Mouse (Mus musculus) lung, adult 18-20 months (tissue): ENCODE data around the gene Zc3h7a.
"Not testable (repeated sequence)": the region's sequence is repeated elsewhere in the genome, so short reads cannot be mapped to it uniquely, and the experiment has no call there.

Experiments
- DNase-seq, 2 experiments: peaks; one replicate each; pipeline ENCODE4 v3.0.0; 2022; ENCODE audit warnings: mixed read lengths in 2 of 2

Gene Zc3h7a

DNA sequence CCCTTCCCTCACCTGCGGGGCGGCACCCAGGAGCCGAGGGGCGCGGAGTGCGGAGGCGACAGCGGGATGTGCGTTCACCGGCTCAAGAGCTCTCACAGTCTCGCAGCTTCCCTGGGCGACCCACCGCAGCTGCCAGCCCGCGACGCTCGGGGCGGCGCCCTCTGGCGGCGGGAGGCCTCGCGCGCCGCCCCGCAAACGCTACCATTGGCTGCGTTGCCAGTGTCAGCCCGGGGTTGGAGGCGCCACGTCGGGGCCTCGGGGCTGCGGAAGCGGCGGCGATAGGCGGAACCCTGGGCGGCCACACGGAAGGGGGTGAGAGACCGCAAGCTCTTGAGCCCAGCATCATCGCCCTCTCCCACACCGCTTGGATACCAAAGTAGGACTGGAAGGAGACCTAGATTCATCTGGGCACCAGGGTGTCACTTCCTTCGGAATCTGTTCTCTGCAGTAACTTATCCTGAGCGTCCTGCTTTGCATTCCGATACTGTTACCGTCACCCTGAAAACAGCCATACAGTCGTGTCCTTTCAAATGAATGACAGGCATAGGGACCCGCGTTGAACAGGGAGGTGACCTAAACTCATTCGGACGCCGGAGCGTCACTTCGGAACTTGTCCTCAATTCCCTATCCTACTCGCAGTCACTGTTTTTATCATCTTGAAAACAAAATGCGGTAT lies at the start of gene Zc3h7a:
TSS of gene Zc3h7a (minus strand) at position 186 of the 676 bp plus-strand sequence.
- peak; percentile 91 to 94 for DNase-seq

DNA sequence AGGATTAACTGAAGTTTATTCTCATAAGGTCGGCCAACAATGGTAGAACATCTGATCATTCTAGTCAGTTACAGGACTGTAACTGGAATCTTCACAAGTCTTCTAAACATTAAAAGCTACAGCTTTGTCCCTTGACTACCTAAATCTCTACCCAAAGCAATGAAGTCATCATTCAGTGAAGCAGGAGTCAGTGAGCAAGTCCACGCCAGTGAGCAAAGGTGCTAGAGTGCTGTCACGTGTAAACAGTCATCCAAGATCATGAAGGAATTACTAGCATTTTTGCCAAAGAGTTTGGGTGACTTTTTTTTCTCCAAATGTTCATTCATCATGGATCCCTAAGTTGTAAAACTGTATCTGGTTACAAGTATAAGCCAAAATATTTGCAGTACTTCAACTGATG lies 41.6 kb upstream of the Zc3h7a start:
- DNase-seq = no peak

DNA sequence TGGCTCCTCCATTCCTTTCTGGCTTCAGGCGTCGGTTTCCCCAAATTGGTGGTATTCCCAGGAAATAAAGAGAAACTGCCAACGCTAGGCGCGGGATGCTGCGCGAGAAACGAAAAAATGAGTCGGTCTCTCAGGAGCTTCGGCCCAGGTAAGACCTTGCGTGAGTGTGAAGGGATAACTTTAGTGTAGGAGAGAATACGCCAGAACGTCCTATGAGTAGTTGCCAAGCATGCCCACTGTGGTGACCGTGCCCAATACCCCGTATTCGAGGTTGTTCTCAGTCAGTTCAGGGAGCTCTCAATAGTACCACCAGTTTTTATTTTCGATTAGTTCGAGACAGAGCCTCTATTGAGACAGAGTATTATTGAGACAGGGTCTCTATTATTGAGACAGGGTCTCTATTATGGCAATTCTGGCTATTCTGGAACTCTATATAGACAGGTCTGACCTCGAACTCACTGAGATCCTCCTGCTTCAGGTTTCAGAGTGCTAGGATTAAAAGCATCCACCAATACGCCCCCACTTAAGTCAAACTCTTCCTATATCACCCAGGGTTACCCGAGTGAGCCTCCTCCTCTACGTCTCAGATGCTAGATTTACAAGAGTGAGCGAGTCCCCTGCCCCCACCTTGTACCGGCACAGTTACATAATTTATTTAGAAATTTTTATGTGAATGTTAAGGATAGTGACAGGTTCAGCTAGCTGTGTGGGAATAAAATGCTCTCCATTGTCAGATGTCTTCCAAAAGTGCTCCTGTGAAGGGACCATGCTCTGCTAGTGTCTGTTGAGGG lies 27.6 kb upstream of the Zc3h7a start:
- no peak for DNase-seq

DNA sequence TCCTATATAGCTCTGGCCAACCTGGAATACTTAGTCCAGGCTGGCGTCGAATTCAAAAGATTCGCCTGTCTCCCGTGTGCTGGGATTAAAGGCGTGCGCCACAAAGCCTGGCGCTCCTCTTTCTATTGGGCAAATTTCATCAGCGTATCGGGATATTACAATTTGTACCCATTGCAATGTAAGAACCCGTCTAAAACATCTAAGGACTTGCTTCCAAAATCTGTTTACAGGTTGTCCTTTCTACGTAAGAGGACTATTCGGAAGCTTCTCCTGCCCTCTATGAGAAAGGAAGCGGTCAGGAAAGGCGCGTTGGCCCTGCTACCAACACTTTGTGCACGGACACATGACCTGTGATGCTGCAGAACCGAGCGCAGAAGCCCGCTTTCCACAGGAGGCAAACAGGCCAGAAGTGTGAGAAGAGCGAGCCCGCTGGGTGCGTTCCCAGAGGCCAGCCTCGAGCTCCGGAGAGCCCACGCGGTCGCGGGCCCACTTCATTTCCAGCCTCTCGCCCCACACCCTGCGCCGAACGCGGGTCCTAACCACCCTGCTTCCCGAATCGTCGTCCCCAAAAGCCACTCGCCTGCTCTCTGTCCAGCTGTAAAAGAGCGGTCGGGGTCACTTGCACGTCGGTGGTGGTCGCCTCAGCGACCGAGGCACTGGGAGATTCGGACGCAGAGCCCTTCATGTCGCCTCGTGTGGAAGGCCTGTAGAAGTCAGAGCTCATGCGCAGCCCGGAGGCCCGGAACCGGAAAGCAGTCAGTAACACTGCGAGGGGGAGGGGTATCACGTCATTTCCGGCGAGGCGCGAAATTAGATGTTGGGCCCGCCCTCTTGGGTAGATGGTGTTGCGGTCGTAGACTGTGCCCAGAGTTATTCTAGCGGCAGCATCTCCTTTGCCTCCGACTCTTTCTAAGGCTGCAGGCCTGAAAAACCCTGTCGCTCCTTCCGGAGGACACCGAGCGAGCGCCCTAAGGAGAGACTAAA lies 26.7 kb upstream of the Zc3h7a start, which contains the start of gene Rsl1d1:
TSS of gene Rsl1d1 (minus strand) at position 761 of the 984 bp plus-strand sequence.
- DNase-seq = peak; percentile 91 to 92

DNA sequence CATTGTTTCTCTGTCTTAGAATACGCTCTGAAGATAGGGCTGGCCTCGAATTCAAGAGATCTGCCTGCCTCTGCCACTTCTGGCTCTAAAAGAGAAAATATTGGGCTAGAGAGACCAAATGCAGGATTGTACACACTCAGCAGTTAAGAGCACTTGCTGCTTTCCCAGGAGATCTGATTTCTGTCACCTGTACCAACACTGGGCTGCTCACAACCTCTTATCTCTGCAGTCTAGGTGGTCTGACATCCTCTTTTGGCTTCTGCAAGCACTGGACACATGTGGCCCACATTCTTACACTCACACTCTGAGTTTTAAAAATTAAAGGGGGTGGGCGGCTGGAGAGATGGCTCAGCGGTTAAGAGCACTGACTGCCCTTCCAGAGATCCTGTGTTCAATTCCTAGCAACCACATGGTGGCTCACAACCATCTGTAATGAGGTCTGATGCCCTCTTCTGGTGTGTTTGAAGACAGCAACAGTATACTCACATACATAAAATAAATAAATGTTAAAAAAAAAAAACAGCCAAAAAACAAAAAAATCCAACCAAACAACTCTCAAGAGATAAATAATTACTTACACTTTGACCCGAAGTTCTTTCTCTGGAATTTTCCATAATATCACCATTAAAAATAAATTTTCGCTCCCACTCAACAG lies 25.7 kb upstream of the Zc3h7a start:
- DNase-seq = no peak

DNA sequence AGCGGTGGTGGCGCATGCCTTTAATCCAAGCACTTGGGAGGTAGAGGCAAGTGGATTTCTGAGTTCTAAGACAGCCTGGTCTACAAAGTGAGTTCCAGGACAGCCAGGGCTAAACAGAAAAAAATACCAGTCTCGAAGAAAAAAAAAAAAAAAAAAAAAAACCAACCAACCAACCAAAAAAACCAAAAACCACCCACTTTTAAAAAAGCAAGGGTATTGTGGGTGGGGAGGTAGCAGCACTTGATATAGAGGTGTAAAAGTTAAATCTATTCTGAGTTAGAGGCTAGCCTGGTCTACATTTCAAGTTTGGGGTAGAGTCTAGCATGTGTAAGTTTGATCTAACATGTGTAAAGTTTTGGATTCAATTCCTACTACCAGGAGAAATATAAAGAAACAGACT lies 24.1 kb upstream of the Zc3h7a start:
- no peak for DNase-seq

DNA sequence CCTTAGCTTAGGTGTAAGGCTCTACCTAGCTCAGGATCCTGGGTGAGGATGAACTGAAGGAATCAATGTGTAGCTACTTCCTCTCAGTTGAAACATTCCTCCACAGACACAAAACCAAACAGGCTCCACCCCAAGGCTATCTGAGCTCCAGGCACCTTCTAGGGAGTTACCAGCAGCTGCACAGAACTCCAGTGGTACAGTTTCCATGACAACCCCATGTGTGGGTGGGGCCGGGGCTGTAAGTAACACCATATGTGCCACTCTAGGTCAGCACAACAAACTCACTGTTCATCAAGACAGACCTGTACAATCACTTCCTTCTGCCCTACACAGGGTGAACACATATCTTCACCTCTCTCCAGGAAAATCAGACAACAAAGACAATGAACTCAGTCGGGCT lies 22.3 kb upstream of the Zc3h7a start:
- no peak for DNase-seq

DNA sequence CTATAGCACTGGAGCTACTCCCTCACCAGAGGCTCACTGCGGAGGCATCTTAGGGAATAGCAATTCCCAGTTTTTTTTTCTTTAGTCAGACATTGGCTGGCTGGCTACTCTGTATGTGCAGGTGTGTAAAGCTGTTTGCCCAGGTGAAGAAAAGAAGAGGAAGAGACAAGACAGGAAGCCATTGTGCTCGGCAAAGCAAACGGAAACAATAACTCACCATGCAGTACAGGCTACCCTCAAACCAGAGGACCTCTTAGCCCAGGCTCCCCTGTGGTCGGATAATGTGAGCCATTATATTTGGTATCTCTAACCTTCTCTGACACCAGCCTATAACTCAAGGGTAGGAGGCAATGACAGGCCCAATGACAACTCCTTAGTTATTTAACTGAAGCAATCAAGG lies 20.9 kb upstream of the Zc3h7a start:
- DNase-seq = no peak

DNA sequence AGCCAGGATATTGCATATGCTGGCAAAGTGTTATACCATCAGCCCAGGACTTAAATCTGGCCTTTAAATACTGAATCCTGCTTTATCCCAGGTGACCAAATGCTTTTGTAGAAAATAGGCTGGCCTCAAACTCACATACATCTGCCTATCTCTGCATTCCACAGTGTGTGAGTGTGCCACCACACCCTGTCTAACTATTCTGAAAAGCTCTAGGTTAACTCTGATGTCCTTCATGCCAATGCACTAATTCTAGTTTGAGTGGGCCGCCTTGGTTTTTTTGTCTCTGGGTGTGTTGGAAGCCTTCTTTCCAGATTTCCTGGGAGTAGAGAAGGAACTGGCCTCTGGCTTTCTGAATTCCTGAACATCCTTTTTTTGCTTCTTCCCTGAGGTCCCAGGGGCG lies 17.0 kb upstream of the Zc3h7a start:
- no peak for DNase-seq

DNA sequence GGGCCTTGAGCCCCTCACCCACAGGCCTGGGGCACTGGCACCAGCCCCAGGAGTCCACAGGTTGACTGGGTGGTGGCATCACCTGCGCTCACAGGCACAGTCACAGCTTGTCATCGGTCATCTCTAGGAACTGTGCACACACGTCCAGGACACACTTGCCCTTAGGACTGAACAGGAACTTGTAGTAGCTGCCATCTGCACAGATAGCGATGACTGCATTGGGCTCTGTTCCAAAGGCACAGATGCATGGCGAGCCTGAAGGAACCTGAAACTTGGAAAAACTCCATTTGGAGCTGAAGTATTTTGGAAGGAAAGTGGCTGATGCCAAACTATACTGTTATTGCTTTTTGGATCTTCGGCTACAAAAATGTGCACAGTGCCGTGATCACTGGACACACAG lies 14.0 kb upstream of the Zc3h7a start:
- DNase-seq = no peak

DNA sequence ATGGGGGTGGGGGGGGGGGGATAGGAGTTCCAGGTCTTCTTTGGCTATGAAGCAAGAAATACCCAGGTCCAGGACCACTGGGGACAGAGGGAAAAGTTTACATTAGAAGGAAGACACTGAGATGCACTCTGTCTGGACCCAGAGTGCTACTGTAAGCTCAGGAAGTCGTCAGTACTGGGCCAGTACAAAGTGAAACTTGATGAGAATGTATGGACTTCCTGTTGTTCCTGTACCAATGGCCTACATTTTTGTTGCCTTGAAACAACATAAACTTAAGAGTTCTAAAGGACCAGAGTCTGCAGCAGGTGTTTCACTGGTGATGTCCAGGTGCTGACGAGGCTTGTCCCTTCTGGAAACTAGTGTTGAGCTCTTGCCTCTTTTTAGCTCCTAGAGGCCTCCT lies 1.2 kb upstream of the Zc3h7a start:
- no peak for DNase-seq

DNA sequence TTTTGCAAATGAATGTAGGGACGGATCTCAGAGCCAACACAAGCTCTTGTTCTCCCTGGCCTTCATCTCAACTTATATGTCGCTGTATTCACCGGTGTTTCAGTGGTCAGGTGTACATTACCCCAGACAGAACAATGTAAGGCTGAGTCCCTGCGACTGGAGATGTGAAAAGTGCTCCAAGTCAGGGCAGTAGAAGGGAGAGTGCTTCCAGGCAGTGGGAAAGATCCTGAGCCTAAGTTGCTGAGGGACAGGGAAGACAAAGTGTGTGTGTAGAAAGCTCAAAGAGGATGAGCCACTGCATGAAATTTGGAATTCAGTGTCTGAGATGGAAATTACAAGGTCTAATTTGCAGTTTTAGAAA lies 671 bp upstream of the Zc3h7a start:
- DNase-seq = no peak

DNA sequence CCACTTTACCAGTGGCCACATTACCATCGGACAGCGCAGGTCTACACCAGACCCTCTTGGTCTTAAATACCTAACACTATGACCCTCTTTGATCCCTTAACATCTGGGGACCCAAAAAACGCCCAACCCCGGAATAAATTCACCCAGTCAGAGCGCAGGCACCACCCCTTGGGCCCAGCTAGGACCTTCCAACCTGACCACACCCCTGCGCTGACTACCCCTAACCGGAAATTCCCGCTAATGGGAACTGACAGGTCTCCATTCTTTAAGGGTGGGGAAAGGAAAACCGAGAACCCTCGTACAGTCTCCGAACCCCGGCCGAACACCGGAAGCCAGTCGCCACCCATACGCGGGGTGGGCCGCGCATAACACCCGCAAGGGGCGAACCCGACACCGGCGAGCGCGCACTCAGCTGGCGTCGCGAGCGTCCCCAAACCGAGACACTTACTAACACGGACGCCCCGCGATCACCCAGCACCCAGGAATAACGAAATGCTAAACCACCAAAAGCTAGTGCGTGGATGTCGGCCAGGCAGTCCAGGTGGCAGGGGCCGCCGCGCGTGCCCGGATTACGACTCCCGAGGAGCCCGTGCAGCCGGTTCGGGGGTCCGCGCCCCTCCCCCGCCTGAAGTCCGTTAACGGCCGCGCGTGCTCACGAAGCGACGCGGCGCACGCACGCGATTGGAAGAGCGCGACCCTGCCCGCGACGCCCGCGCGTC lies 545 bp downstream of the Zc3h7a start:
- DNase-seq = peak; percentile 81 to 89

DNA sequence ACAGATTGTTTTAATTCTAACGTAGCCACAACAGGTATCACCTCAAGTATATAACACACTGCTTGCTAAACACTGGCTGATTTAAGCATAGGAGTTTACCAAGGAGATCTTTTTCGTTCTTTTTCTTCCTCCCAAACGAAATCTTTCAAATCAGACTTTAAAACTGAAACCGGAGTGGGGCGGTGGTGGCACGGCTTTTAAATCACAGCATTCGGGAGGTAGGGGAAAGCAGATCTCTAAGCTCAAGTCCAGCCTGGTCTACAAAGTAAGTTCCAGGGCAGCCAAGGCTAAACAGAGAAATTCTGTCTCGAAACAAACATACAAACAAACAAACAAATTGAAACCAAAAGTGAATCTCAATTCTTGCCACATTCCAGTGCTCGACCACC lies 1.1 kb downstream of the Zc3h7a start:
- DNase-seq = peak in 1 of 2 experiments; percentile 4

DNA sequence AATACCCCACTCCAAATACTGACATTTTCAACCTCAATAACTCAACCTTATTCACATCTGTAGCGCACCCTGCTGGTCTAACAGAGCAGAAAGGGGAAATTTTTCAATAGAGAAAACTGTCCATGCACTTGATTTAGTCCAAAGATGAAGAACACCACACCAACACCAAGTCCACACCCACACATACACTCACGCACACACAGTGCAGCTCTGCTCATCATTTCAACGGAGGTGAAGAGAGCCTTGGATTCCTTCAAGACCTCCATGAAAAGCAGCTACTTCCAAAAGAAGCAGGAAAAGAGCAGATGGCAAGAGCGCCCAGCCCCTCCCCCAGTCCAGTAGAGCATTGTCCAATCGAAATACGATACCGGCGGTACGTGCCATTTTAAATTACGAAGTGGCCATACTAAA lies 1.5 kb downstream of the Zc3h7a start:
- DNase-seq = peak; percentile 49 to 63

DNA sequence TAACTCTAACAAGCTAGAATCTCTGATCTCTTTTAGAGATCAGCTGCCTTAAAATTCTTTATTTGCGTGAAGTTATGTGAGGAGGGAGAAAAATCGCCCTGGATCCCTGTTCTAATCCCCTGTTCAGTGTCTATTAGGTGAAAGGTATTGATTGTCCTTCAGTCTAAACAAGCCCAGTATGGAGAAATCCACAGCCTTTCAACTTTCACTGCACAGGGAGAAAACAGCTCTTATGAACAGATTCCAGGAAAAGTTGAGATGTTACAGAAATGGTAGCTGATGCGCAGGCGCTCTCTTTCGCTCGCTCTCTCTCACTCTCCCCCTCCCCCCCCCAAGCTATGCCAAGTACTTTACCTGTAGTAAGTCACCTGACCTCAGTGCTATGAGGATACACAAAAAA lies 4.5 kb downstream of the Zc3h7a start:
- DNase-seq = no peak

DNA sequence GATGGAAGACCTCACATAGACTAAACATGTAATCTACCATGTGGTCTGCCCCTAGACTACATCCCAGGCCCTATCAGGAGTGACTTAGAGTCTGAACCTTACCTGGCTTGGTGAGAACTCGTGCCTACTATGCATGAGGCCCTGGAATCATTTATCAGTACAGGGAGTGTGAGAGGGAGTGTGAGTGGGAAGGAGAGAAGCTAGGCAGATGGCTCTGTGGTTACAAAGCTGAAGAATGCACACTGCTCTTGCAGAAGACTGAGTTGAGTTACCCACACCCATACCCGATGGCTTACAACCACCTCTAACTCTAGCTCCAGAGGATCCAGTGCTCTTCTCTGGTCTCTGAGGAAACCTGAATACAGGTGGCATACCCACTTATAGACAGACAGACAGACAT lies 9.8 kb downstream of the Zc3h7a start:
- no peak for DNase-seq

DNA sequence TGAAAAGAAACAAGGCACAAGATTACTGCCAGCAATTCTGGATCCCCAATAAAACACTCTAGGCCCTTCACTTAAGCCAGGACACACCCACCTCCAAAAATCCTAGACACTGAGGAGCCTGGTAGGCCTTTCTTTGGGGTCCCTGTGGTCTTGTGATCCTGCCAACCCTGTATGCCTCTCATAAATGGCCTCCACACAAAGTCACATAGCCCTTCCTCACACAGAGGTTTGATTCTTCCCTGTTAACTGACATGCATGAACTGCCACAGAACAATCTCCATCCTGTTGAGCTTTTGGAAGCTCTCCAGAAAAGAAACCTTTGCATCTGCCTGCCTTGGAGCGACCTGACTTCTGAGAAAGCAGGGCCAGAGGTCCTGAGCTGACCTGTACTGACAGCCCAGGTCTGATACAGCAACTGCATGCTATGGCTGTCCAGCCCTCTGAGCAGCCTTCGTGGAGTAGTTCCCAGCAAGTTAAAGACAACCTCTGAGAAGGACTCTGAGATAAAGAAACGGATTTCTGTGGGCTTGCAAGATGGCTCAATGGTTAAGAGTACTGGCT lies 11.4 kb downstream of the Zc3h7a start:
- DNase-seq = no peak

DNA sequence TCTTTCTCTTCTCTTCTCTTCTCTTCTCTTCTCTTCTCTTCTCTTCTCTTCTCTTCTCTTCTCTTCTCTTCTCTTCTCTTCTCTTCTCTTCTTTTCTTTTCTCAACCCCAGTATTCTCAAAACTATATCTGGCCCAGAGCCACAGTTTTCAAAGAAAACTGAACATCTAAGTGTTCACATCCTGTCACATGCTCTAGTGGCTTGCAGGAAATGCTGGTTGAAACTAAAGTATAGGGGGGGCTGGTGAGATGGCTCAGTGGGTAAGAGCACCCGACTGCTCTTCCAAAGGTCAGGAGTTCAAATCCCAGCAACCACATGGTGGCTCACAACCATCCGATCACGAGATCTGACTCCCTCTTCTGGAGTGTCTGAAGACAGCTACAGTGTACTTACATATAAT lies 18.5 kb downstream of the Zc3h7a start:
- not testable (repeated sequence) for DNase-seq

DNA sequence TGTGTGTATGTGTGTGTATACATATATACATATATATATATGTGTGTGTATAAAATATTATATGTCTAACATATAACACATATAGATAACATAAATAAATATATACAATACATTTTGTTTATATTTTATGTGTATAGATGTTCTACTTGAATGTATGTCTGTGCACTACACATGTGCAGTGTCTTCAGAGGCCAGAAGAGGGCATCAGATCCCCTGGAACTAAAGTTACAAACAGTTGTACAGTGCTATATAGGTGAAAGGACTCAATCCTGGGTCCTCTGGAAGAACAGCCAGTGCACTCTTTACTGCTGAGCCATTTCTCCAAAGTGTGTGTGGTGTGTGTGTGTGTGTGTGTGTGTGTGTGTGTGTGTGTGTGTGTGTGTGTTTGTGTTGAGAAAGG lies 21.7 kb downstream of the Zc3h7a start:
- no peak for DNase-seq

DNA sequence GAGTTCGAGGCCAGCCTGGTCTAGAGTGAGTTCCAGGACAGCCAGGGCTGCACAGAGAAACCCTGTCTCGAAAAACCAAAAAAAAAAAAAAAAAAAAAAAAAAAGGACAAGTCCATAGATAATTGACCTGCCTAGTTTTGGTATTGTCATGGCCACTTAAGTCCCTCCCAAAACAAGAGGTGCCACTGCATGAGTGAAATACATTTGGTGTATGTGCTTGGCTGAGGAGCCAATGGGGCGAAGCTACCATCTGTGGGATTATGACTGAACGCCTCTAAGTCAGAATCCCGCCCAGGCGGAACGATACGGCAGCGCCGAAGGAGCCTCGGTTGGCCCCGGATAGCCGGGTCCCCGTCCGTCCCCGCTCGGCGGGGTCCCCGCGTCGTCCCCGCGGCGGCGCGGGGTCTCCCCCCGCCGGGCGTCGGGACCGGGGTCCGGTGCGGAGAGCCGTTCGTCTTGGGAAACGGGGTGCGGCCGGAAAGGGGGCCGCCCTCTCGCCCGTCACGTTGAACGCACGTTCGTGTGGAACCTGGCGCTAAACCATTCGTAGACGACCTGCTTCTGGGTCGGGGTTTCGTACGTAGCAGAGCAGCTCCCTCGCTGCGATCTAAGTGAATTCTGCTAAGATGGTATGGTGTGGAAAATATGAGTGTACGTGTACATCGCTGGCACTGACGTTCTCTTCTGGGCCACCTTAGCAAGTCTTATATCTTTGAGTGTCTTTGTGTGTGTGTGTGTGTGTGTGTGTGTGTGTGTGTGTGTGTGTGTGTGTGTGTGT lies 32.3 kb downstream of the Zc3h7a start:
- DNase-seq = peak; percentile 95 to 98
